Mouse (Mus musculus) E14TG2a.4 (cell line): ENCODE data around the gene Mtus2.
A peak's percentile ranks its signal among the peaks of the same experiment; 100 is the strongest.

ENCODE experiments used
- H3K27me3 ChIP-seq: 2 replicates; pipeline ENCODE4 v1.6.1; 2014; ENCODE audit warnings: low read length, control low read depth; ENCODE audit not compliant: insufficient read depth
- H3K36me3 ChIP-seq: 2 replicates; pipeline ENCODE4 v1.6.1; 2014; ENCODE audit warnings: low read length, control low read depth; ENCODE audit not compliant: insufficient read depth
- H3K4me1 ChIP-seq: replicated peaks from 2 replicates; pipeline ENCODE4 v1.6.1; 2014; ENCODE audit warnings: low read depth, low read length, control low read depth
- H3K4me3 ChIP-seq: replicated peaks from 2 replicates; pipeline ENCODE4 v1.5.1; 2014; ENCODE audit warnings: mild to moderate bottlenecking, low read length
- H3K9me3 ChIP-seq: 2 replicates; pipeline ENCODE4 v1.6.1; 2014; ENCODE audit warnings: low read length, control low read depth
- CTCF ChIP-seq: conservative IDR thresholded peaks from 2 replicates; pipeline ENCODE4 v1.5.1; 2014; ENCODE audit warnings: low read length
- NANOG ChIP-seq: IDR thresholded peaks from 2 replicates; pipeline ENCODE4 v1.6.1; 2014; ENCODE audit warnings: borderline replicate concordance, low read length, mixed read lengths
- POU5F1 ChIP-seq: IDR thresholded peaks from 2 replicates; pipeline ENCODE4 v1.6.1; 2014; ENCODE audit warnings: low read length, borderline replicate concordance

The Mtus2 gene

DNA sequence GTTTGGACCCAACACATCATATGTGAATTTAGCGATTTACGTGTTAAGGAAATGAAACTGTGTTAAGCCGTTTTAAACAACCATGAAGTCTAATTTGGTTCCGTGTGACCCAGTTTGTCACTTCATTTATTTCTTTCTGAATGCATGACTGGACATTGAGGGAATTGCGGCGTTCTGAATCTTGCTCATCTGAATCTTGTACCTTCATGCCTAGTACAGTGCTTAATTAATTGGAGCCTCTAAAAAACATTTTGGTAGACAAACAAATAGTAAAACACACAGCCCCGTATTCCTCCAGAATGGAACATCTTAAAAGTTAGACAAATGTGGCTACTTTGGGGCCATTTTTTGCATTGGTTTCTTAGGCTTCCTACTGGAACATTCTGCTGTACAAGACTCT is 84.5 kb downstream of the Mtus2 start:
- Histone ChIP-seq H3K27me3 (no peaks in the 10 kb centered on the region), H3K9me3 (no peaks in the 10 kb centered on the region), H3K4me1 (no peaks in the 10 kb centered on the region), H3K4me3 (no peak overlapping the region), H3K36me3 (no peaks in the 10 kb centered on the region)
- TF ChIP-seq NANOG (no peak), POU5F1 (no peak), CTCF (no peak)

- Histone ChIP-seq H3K36me3 (no peaks in the 10 kb centered on the region), H3K4me1 (peaks cover 7% of the 10 kb centered on the region; the same call in 1 of the 2 replicates), H3K4me3 (no peak overlapping the region), H3K9me3 (no peaks in the 10 kb centered on the region), H3K27me3 (no peaks in the 10 kb centered on the region)
- no peak for TF ChIP-seq CTCF
- no peak for TF ChIP-seq POU5F1
- no peak for TF ChIP-seq NANOG
These were observed 91.1 kb downstream of the Mtus2 start for GRCm38 (mm10) chr5:148048200-148048599.

DNA sequence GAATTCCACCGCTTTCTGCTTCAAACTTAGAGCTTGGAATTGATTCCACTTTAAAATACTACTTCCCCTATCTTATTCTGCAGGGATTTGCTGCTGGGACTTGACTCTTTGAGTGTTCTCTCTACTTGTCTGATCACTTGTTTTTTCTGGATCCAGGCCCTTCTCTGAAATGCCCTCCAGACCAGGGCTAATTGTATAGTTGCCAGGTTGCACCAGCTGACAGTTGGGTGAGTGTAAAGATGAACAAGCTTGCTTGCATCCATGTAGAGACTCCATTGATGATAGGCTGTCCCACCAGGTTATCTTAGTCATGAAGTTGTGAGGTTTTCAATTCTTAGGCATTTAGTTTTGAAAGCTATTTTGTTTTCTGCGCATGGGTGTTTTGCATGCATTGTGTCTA is 92.2 kb downstream of the Mtus2 start:
- H3K4me1 ChIP-seq: peaks cover 7% of the 10 kb centered on the region; the same call in 1 of the 2 replicates
- no peaks in the 10 kb centered on the region for H3K9me3 ChIP-seq
- no peaks in the 10 kb centered on the region for H3K27me3 ChIP-seq
- H3K4me3 ChIP-seq: no peak overlapping the region
- no peaks in the 10 kb centered on the region for H3K36me3 ChIP-seq
- TF ChIP-seq CTCF (no peak), POU5F1 (no peak), NANOG (no peak)

DNA sequence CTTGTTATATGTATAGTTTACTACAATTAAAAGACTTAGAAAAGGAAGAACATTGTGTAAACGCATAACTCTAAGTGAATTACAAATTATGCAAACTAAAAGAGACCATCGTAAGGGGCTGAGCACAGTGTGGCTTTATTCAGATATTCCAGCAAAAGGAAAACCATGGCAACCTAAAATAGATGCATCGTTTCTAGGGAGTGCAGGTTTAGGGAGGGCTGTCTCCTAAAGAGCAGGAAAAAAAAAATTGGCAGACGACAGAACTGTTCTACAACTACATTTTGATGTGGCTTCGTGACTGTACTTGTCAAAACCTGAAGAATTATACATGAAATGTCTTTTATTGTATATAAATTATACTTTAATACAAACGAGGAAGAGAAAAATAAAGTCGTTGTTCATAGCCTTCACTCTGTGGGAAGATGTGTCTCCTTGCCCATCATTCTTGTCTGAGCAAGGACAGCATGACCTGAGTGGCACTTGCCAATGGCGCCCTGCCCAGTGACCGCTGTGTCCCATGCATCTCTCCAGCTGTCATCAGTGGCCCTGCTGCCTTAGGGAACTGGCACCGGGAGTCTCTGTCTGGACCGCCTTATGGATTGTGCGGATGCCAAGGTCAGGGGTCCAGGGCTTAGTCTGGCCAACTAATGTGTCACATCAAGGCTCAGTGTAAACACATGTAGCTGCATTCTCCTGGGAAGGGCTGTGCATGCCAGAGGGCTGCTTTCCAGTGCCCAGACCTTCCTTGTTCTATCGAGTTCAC is 95.9 kb downstream of the Mtus2 start:
- no peaks in the 10 kb centered on the region for H3K36me3 ChIP-seq
- H3K4me1 ChIP-seq: peaks cover 4% of the 10 kb centered on the region; the same call in 1 of the 2 replicates
- no peaks in the 10 kb centered on the region for H3K27me3 ChIP-seq
- TF ChIP-seq CTCF: no peak
- no peak for TF ChIP-seq POU5F1
- no peak for TF ChIP-seq NANOG
- H3K4me3 ChIP-seq: no peak overlapping the region
- H3K9me3 ChIP-seq: 0 out of 2 replicates have a peak, but pooled peaks cover 3% of the 10 kb centered on the region

DNA sequence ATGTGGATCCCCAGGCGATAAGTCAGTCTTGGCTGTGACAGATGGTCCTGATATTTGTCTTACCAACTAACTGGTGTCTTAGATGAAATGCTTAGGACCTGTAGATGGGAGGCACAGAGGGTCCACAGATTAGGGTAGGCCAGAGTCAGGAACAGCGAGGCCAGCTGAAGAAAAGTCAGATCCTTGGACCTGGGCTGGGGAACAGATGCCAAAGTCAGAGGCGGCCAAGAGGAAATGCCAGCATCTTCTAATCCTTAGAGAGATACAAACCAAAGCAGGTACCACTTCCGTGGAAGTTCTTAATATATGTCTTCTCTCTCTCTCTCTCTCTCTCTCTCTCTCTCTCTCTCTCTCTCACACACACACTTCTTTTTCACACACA is 96.5 kb downstream of the Mtus2 start:
- Histone ChIP-seq H3K9me3 (0 out of 2 replicates have a peak, but pooled peaks cover 3% of the 10 kb centered on the region), H3K27me3 (no peaks in the 10 kb centered on the region), H3K4me1 (no peaks in the 10 kb centered on the region), H3K4me3 (no peak overlapping the region), H3K36me3 (no peaks in the 10 kb centered on the region)
- TF ChIP-seq CTCF (no peak), NANOG (no peak), POU5F1 (no peak)

- Histone ChIP-seq H3K36me3 (no peaks in the 10 kb centered on the region), H3K4me3 (no peak overlapping the region), H3K9me3 (0 out of 2 replicates have a peak, but pooled peaks cover 3% of the 10 kb centered on the region), H3K4me1 (no peaks in the 10 kb centered on the region), H3K27me3 (no peaks in the 10 kb centered on the region)
- TF ChIP-seq CTCF (no peak), NANOG (no peak), POU5F1 (no peak)
These were observed 99.7 kb downstream of the Mtus2 start for GRCm38 (mm10) chr5:148056831-148057230.

DNA sequence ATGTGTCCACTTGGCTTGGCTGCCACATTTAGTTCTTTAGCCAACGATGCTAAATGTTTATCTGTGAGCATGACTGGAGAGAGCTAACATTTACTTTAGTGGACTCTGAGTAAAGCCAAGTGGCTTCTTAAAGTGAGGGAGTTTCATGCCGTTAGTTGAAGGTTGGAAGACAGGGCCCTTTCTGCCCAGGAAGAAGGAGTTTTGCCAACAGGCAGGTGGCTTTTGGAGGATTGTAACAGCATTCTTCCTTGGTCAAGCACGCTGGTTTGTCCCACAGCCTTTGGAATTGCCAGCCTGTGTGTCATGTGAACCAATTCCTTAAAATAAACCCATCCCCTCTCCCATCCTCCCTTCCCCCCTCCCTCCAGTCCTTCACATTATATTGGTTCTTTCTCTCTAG is 100.3 kb downstream of the Mtus2 start:
- TF ChIP-seq POU5F1: no peak
- H3K9me3 ChIP-seq: 0 out of 2 replicates have a peak, but pooled peaks cover 3% of the 10 kb centered on the region
- no peaks in the 10 kb centered on the region for H3K36me3 ChIP-seq
- no peak overlapping the region for H3K4me3 ChIP-seq
- H3K27me3 ChIP-seq: no peaks in the 10 kb centered on the region
- no peaks in the 10 kb centered on the region for H3K4me1 ChIP-seq

- H3K36me3 ChIP-seq: no peaks in the 10 kb centered on the region
- H3K4me1 ChIP-seq: no peaks in the 10 kb centered on the region
- TF ChIP-seq NANOG (no peak), CTCF (peak; percentile 60), POU5F1 (no peak)
- no peaks in the 10 kb centered on the region for H3K27me3 ChIP-seq
- H3K9me3 ChIP-seq: 0 out of 2 replicates have a peak, but pooled peaks cover 3% of the 10 kb centered on the region
- H3K4me3 ChIP-seq: no peak overlapping the region
These were observed 102.2 kb downstream of the Mtus2 start for GRCm38 (mm10) chr5:148059339-148059738.

GRCm38 (mm10) chr5:148061869-148062268 is 104.7 kb downstream of the Mtus2 start:
- H3K27me3 ChIP-seq: no peaks in the 10 kb centered on the region
- H3K4me1 ChIP-seq: no peaks in the 10 kb centered on the region
- H3K4me3 ChIP-seq: no peak overlapping the region
- H3K36me3 ChIP-seq: no peaks in the 10 kb centered on the region
- H3K9me3 ChIP-seq: no peaks in the 10 kb centered on the region
- TF ChIP-seq CTCF: peak; percentile 67
- no peak for TF ChIP-seq NANOG
